Comparison of ENCODE assay signal across 10 mouse cellular contexts in genomic region chr3:14889716-14890409, GRCm38 (mm10). TPM values are rescaled to one million over a fixed set of nuclear protein-coding genes. Genes with fewer than 3 reads are reported as not detected.
DNase-seq lines count a peak whose midpoint lies in the region; ATAC-seq and TF ChIP-seq lines count a peak whose summit lies in the region.
"Had no signal": no experiment of that assay in that cellular context is flagged by ENCODE, and none has a peak within 500 bp of the region (broad histone marks: within the 10 kb centered on the region; RNA-seq: fewer than 3 reads in every experiment).

No protein-coding gene starts in this region.

- no peak overlapping the region for H3K9ac ChIP-seq in kidney, postnatal 0 days (ENCODE audit: low read depth, low read length)
- H3K9ac ChIP-seq in kidney, embryonic 14.5 days (ENCODE audit: low read depth, low read length), result no peak overlapping the region
- H3K9ac ChIP-seq: embryonic facial prominence, embryonic 15.5 days had no signal

- no peaks in the 10 kb centered on the region for H3K9me3 ChIP-seq in kidney, postnatal 0 days (replicated peaks; ENCODE audit: low read length)
- H3K9me3 ChIP-seq in kidney, embryonic 14.5 days (ENCODE audit: control insufficient read depth, low read length), result no peaks in the 10 kb centered on the region
- no peaks in the 10 kb centered on the region for H3K9me3 ChIP-seq in erythroblast, embryonic 14.5 days (ENCODE audit: control insufficient read depth, low read length)
- H3K9me3 ChIP-seq: embryonic facial prominence, embryonic 15.5 days had no signal

- H3K4me1 ChIP-seq in kidney, postnatal 0 days (replicated peaks; ENCODE audit: insufficient read depth, low read length), result no peaks in the 10 kb centered on the region
- 0 out of 2 replicates have a peak, but pooled peaks cover 3% of the 10 kb centered on the region for H3K4me1 ChIP-seq in kidney, embryonic 14.5 days (ENCODE audit: control insufficient read depth, insufficient read depth, low read length)
- H3K4me1 ChIP-seq in erythroblast, embryonic 14.5 days (ENCODE audit: control insufficient read depth), result peaks cover 37% of the 10 kb centered on the region

- H3K4me2 ChIP-seq in kidney, postnatal 0 days (ENCODE audit: low read length), result peak overlapping the region; percentile 34; the same call in 1 of the 2 replicates
- no peak overlapping the region for H3K4me2 ChIP-seq in kidney, embryonic 14.5 days (replicated peaks; ENCODE audit: low read depth, low read length)
- H3K4me2 ChIP-seq: embryonic facial prominence, embryonic 15.5 days had no signal

- H3K4me3 ChIP-seq in kidney, postnatal 0 days (replicated peaks; ENCODE audit: low read depth, low read length), result no peak overlapping the region
- H3K4me3 ChIP-seq in kidney, embryonic 14.5 days (ENCODE audit: low read length), result no peak overlapping the region
- H3K4me3 ChIP-seq in erythroblast, embryonic 14.5 days (replicated peaks), result peak overlapping the region; percentile 79
- H3K4me3 ChIP-seq: embryonic facial prominence, embryonic 15.5 days had no signal

- 0 out of 2 replicates have a peak overlapping the region, but pooled peaks have one; percentile 44 for H3K27ac ChIP-seq in kidney, postnatal 0 days
- H3K27ac ChIP-seq in kidney, embryonic 14.5 days (ENCODE audit: low read depth, low read length), result no peak overlapping the region
- H3K27ac ChIP-seq: embryonic facial prominence, embryonic 15.5 days had no signal

- TF ChIP-seq CTCF in kidney, postnatal 0 days (IDR thresholded peaks at IDR 0.05; ENCODE audit: low read depth), result no peak

- 65% methylated on average over 4 of the region's 4 CpGs for WGBS in kidney, postnatal 0 days
- 67% methylated on average over 4 of the region's 4 CpGs for WGBS in kidney, embryonic 14.5 days

- no peaks in the 10 kb centered on the region for H3K27me3 ChIP-seq in kidney, postnatal 0 days (ENCODE audit: insufficient read depth, low read length)
- no peaks in the 10 kb centered on the region for H3K27me3 ChIP-seq in kidney, embryonic 14.5 days (ENCODE audit: control insufficient read depth, insufficient read depth, low read length)
- no peaks in the 10 kb centered on the region for H3K27me3 ChIP-seq in erythroblast, embryonic 14.5 days (ENCODE audit: control insufficient read depth)

- DNase-seq in adrenal gland, adult 2 months, result peak; percentile 10
- no peak for DNase-seq in adrenal gland, postnatal 10 days
- no peak for DNase-seq in kidney, postnatal 0 days (ENCODE audit: low spot score)
- peak; percentile 52 to 63 for DNase-seq in lung, postnatal 4 days
- DNase-seq in frontal cortex, postnatal 36 days (ENCODE audit: low spot score in 2 of 2), result no peak
- DNase-seq in spleen, adult 12 weeks (ENCODE audit: low spot score), result no peak
- DNase-seq: thymus, postnatal 25 days had no signal

- ATAC-seq in kidney, postnatal 0 days (replicated peaks; ENCODE audit: low FRiP score, low read depth), result no peak
- ATAC-seq in kidney, embryonic 14.5 days (ENCODE audit: low FRiP score, low TSS enrichment), result no peak

- H3K36me3 ChIP-seq in kidney, postnatal 0 days (ENCODE audit: insufficient read depth, low read length), result no peaks in the 10 kb centered on the region
- no peaks in the 10 kb centered on the region for H3K36me3 ChIP-seq in kidney, embryonic 14.5 days (ENCODE audit: control insufficient read depth, insufficient read depth, low read length)
- peaks cover 84% of the 10 kb centered on the region for H3K36me3 ChIP-seq in erythroblast, embryonic 14.5 days (ENCODE audit: control insufficient read depth)
- H3K36me3 ChIP-seq: embryonic facial prominence, embryonic 15.5 days had no signal

RNA-seq across cellular contexts. Expression of gene Car2, which starts 3.8 kb away (rescaled TPM):
- total RNA-seq in adrenal gland, adult 2 months (2021), result 10 to 100 TPM; 30.0 to 47.8 TPM
- 76.8 and 88.9 TPM in 2 replicates for polyA plus RNA-seq in adrenal gland, adult 2 months (2012; rRNA removed)
- total RNA-seq in adrenal gland, postnatal 10 days (2021), result 10 to 100 TPM; 38.0 to 50.9 TPM
- polyA plus RNA-seq in kidney, postnatal 0 days (2015; fragmentation: Nextera tagmentation; extraction: Ambion mirVana), result 206 and 224 TPM in 2 replicates
- polyA plus RNA-seq in kidney, embryonic 14.5 days (2014; fragmentation: Nextera tagmentation; extraction: Ambion mirVana), result 31.0 and 38.2 TPM in 2 replicates
- polyA plus RNA-seq in erythroblast, embryonic 14.5 days (2012), result 122 and 268 TPM in 2 replicates

RNA-seq across cellular contexts. Expression of gene Car3, which starts 26.6 kb away (rescaled TPM):
- 1,000 to 10,000 TPM; 2,164 to 4,256 TPM for total RNA-seq in adrenal gland, adult 2 months (2021)
- 1,180 and 2,323 TPM in 2 replicates for polyA plus RNA-seq in adrenal gland, adult 2 months (2012; rRNA removed)
- total RNA-seq in adrenal gland, postnatal 10 days (2021), result 1,000 to 10,000 TPM; 1,701 to 1,775 TPM
- 4.8 and 8.2 TPM in 2 replicates for polyA plus RNA-seq in kidney, postnatal 0 days (2015; fragmentation: Nextera tagmentation; extraction: Ambion mirVana)
- 26.7 and 26.8 TPM in 2 replicates for polyA plus RNA-seq in kidney, embryonic 14.5 days (2014; fragmentation: Nextera tagmentation; extraction: Ambion mirVana)
- 0.10 and 0.23 TPM in 2 replicates for polyA plus RNA-seq in erythroblast, embryonic 14.5 days (2012)

Comparison
In these comparisons a context has a peak if more than half of its experiments do, and no peak if none do; other contexts are left out.
1. DNase-seq: peak in adrenal gland, adult 2 months (single experiment) and lung, postnatal 4 days (2 of 2); none in adrenal gland, postnatal 10 days (single experiment), kidney, postnatal 0 days (single experiment), frontal cortex, postnatal 36 days (0 of 2) and spleen, adult 12 weeks (single experiment).
2. RNA of gene Car3, which starts 26.6 kb away (polyA plus RNA-seq): 1,180 to 2,323 TPM in adrenal gland, adult 2 months; 26.7 to 26.8 TPM in kidney, embryonic 14.5 days, 4.8 to 8.2 TPM in kidney, postnatal 0 days and 0.10 to 0.23 TPM in erythroblast, embryonic 14.5 days; every median in the first group is over 10 times any median in the second.